Mouse (Mus musculus) CH12F3 (cell line): Measurements from ENCODE around the gene Map2k2.

ENCODE experiments used
- in situ Hi-C: fragments of 300-500 bp; cut with MboI; formaldehyde crosslinking; loops from 2 replicates; pipeline ENCODE4 v1.14.3; 2020; ENCODE audit warnings: low sequenced_read_pairs

Map2k2 gene

DNA sequence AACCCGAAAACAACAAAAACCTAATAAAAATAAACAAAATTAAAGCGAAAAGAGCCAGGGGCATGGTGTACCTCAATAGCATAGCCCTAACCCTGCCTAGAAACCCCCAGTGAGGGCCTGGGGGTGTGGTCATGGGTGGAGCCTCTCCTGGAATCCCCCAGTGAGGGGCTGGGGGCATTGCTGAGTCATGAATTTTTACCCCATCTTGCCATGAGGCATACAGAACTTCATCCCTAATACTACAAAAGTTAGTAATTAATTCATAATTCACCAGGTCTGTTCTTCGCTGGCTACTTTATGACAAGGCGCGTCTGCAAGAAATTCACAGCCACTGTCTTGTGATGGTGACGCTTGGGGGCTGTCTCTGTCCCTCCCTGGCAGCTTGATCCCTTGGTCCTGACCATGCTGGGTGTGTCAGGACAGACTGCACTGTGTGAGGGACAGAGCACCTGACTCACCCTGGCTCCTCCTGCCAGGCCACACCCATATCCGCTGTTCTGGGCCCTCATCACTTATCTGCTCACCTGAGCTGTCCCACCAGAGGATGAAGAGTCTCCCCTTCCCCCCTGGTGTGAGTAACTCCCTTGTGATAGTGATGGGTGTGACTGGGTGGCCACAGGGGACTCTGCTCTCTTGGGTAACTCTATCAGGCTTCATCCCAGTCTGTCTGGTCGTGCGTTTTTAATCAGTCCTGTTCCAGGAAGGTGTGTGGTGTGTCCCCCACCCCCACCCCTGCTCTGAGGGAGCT is 10.6 kb upstream of the Map2k2 start:
- in situ Hi-C loops: no loop called here

DNA sequence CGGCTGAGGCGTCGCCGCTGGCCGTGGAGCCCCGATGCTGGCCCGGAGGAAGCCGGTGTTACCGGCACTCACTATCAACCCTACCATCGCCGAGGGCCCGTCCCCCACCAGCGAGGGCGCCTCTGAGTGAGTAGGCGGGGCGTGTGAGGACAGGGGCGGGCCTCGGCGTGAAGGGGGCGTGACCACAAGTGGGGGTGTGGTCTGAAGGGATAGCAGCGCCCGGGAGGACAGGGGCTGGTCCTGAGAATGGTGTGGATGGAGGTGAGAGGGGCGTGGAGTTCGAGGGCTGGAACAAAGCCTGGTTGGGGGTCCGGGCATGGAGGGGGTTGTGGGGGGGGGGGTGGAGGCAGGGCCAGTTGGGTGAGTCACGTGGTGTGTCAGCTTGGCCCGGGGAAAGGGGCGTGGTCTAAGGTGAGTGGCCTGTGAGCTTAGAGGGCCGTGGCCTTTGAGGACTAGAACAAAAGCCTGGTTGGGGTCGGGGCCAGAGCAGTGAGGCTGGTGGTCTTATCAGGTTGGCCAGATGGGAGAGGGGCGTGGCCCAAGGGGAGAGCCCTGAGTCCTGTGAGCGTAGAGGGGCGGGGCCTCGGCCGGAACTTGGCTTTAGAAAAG is 502 bp downstream of the Map2k2 start:
- in situ Hi-C loops: no loop called here

DNA sequence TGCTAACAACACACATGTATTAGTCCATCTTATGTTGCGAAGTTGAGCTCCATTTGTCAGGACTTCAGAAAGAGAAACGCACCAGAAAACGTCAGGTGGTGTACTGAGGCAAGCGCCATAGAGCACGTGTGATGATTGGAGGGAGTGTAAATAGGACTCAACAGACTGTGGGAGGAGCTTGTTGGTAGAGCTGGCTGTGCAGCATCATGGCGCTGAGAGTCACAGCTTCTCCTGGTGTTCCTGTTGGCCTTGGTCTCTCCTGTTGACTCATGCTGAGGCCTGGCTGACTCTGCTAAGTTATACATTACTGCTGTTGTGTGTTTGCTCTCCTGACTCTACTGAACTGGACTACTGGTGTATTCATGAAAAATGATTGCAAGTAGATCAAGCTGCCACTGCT is 7.2 kb downstream of the Map2k2 start:
- in situ Hi-C loops: no loop called here

DNA sequence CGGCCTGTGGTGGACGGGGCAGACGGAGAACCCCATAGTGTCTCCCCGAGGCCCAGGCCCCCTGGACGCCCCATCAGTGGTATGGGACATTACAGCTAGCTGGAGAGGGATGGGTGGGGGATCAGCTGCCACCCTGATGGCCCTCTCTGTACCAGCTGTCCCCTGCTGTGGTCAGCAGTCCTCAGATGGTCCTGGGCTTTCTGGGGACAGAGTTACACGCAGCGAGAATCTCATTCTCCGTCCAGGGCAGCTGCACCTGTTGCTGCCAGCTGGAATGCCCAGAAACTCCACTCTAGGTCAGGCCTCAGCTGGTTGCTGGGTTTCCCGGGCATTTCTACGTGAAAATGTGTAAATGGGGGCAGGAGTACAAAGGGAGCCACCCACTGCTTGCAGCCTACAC is 13.9 kb downstream of the Map2k2 start:
- in situ Hi-C loops: no loop called here

DNA sequence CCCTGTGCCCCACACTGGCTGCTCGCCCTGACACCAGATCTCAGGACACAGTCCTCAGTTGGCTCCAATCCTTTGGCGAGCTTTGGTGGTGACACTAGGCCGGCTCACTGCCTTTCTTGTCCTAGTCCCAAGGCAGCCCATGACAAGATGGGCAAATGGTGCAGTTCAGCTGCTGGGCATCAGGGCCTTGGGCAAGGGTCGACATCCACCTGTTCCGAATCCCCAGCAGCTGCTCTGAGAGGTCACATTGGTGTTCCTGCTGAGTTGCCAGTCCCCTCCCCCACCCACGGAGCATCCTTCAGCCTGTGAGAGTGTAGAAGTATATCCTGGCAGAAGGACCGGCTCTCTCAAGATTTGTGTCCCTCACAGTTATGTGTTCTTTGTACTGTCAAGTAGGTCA is 14.9 kb downstream of the Map2k2 start:
- in situ Hi-C loops: no loop called here

DNA sequence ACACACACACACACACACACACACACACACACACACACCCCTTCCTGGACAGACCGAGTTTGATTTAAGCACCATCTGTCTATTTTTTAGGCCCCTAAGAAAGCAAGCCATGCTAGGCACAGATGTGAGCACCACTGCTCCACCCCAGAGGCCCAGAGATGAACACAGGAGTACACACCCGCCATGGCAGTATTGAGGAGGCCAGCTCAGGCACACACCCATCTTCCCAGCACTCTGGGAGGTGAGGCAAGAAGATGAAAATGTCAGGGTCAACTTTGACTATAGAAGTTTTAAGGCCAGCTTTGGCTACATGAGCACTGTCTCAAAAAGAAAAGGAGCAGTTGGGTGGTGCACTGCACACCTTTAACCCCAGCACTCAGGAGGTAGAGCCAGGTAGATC is 17.2 kb downstream of the Map2k2 start:
- in situ Hi-C loops: no loop called here

DNA sequence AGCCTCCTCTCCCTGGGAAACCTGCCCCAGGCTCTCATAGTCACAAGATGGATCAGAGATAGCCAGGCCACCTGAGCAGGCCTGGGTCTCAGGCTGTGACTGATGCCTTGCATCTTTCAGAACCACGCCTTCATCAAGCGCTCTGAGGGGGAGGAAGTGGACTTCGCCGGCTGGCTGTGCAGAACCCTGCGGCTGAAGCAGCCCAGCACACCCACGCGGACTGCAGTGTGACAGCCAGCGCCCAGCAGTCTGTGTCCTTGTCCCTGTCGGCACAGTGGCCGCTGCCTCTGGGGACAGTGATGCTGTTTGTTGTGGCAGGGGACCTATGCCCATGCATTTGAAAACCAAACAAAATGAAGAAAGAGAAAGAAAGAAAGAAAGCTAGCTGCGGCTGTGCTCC is 17.8 kb downstream of the Map2k2 start:
- in situ Hi-C loops: no loop called here

DNA sequence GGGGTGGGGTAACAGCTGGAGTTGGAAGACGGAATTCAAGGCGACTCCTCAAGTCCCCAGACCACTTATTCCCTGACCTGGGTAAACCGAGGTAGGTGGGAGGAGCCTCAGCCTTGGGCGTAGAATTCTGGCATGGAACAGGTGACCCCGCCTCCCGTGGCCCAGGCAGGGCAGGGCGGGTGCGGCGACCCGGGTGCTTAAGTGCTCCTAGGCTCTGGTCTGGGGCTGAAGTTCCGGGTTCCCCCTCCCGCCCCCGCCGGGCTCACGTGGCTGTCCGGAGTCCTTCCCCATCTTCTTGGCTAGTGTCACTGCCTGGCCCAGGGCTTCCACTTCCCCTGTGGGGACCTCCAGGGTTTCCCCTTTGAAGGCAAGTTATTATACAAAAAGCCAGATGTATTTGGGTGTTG is 28.5 kb downstream of the Map2k2 start:
- in situ Hi-C loops: no loop called here

DNA sequence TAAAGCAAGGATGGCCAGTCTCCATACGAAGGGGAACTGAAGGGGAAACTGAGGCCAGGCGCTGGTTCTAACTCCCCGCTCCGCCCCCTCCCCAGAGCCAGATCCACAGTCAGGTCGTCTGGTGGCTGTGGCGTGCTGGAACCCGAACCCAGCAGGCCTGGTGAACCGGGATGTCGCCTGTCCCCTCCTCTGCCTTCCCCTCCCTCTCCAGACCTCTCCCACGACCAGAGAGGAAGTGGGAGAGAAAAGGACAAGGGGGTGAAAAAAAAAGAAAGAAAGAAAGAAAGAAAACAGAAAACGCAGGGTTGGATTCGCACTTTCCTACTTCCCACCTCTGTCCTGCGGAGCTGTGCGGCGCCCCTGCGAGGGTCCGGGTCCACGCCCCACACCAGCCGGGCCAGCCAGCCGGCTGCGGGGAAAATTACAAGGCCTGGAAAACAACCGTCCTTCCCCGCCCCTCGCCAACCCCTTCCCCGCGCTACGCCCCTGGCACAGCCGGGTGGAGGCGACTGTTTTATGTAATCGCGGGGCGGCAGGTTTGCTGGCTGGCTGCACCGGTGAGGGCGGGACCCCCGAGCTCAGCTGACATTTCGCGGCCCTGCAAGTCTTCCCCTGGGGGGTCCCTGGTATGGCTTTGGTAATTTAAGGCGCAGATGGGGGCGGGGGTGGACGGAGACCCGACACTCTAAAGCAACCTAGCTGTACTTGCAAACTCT is 29.4 kb downstream of the Map2k2 start, which contains the start of gene Zbtb7a:
TSS of gene Zbtb7a (plus strand) at position 255 of the 716 bp plus-strand sequence.
- in situ Hi-C loops: no loop called here

DNA sequence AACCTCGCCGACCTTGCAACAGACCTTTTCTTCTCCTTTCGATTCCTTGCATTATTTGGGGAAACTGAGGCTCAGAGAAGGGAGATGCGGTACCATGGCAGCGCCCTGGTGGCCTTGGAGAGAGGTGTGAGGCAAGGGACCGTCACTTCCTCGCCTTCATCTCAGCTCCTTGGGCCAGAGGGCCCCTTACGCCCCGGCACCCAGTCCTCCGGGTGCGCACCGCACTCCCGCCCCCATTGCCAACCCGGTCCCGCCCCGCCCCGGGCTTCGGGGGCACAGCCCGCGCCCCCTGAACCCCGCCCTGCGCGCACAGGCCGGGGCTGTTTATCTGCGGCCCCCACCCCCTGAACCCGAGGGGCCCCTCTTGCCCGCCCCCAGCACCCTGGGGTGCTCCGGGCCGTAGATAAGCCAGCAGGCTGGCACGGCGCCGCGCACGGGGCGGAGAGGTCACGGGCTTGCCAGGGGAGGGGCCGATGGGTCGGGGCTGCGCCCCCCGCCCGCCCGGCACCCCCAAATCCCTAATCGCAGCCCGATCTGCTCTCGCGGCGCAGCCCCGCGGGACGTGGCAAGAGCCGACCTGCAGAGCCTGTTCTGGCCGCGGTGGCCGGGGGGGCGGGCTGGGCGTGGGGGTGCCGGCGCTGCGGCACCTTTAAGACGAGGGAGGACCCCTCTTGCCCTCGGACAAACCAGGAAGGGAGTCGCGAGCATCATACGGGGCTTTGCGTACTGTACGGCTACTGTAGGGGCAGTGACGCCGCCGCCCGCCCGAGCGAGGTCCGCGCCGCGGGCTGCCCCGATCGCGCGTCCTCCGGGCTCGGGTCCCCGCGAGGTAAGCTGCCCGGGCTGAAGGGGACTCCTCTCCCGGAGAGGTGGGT is 30.4 kb downstream of the Map2k2 start:
- in situ Hi-C loops: no loop called here

DNA sequence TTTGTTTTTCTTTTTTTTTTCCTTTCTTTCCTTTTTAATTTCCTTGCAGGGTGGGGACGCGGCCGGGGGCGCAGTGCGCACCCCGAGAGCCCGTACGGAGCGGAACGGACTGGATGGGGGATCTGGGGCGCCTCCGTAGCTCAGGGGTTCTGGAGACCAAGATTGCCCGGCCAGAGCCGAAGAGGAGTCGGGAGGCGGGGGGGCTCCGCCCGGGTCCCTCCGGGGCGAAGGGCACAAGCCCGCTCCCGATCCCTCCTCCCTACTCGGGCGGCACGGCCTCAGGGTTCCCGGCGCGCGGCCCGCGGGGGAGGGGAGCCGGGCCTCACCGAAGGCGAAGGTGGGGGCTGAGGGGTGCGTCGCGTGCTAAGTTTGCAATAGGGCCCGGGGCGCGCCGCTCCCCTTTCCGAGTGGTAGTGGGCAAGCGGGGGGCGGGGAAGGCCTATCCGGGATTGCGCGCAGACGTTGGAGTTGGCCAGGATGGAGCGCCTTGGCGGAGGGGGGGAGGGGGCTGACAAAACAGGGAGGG is 31.1 kb downstream of the Map2k2 start:
- in situ Hi-C loops: no loop called here

DNA sequence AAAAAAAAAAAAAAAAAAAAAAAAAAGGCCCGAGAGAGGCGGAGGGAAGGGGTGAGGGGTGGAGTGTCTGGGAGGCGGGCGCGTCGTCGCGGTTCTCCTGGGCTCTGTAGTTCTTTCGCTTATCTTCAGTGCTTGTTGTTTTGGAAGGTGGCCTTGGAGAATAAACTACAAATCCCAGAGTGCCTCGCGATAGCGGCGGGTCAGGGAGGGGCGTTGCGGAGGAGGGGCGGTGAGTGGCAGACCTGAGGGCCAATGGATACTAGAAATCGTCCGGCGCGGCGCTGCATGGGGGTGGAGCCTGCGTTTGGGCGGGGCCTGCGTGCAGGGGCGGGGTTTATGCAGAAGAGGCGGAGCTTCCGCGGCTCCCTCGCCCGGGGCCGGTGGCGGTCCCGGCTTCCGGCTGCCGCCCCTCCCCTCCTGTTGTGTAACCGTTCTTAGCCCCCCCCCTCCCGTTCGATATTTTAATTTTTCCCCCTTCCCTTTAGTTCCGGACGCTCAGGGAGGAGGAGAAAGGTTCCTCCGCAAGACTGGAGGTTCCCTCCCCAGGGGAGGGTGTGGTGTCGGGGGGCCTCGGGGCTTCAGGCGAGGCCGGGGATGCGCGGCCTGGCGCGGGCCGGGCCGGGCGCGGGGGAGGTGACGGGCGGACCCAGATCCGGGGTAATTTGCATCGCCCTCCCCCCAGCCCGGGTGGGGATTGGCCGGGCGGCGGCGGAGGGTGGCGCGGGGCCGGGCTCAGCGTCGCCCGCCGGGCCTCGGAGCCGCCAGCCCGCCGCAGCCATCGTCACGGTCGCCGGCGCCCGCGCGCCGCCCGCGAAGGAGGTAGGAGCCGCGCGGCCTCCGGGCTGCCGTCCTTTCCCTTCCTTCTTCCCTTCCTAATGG is 31.8 kb downstream of the Map2k2 start:
- in situ Hi-C loops: no loop called here

DNA sequence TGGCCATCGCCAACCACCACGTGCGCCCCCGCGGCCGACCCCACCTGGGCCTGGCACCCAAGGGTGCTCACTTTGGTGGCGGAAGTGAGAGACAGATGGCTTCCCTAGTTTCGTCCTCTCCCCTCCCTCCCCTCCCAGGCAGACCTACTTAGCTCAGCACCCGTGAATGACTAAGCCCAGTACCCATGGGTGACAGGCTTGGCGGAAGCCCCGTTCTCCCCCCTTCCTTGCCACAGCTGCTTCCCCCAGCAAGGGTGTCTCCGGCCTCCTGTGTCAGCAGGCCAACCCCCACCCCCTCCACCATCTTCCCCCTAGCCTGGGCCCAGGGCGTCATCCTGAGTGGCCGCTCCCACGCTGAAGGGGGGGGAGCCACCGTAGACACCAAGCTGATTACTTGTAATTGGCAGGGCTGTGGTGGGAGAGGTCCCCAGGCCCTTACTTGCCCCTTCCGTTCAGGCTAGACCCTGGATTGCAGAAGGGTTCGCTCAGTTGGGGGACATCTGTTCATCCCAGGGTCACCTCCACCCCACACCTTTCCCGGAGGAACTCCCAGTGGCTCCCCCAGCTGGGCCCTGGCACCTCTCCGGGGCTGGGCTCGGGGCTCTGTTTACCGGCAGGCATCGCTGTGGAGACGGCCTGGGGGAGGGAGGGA is 32.5 kb downstream of the Map2k2 start:
- in situ Hi-C loops: no loop called here

DNA sequence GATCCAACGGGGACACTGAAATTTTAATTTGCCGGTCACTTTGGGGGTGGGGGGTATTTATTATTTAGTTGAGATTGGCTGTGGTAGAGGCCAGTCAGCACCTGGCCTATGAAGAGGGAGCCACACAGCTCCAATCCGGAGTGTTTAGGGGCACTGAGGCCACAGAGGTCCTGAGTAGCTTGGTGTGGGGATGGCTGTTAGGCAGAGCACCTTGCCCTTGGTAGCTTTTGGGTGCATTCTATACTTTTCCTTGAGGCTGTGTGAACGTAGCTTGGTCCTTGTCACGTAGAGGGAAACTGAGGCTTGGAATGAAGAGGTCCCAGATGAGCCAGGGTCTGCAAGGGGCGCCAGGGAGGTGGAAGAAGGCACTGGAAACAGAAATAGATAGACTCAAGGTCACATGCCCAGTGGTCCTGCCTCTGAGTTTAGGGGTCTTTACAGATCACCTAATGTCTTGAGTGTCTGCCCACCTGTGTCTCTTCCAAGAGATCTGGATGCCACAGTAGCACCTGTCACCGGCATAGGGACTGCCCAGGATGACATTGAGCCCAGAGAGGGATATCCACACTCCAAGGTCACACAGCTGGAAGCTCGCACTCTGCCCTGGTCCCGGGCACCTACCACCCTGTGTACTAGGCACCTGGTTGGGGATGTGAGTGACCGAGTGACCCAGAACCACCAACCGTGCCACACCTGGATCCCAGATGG is 33.3 kb downstream of the Map2k2 start:
- in situ Hi-C loops: no loop called here

DNA sequence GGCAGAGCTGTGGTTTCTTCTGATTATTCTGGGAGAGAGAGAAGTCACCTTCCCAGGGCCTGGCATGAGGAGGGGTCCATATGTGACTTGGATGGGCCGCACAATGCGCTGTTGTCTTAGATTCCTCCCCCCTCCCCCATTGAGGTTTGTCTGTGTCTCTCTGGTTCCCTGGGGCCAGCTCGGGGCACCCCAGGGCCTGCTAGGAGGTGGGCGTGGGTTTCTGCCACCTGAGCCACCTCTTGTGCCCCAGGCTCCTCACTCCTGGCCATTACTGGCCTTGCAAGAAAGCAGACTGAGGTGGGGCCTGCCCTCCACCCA is 33.8 kb downstream of the Map2k2 start:
- in situ Hi-C loops: no loop called here

DNA sequence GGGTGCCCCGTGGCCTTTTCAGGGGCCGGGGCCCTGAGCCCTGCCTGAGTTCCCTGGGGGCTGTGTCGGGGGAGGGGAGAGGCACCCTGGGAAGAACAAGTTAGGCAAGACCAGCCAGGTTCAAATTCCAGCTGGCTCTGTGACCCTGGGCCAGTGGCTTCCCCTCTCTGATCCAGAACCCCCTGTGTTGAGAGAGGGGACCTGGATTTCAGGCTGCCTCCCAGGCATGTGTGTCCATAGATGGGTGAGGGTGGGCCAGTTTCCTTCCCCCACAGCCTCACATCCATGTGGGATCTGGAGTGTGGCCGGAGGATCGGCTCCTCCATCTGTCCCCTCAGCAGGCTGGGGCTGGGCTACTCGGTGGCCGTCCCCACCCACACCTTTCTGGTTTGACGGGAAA is 34.3 kb downstream of the Map2k2 start:
- in situ Hi-C loops: no loop called here

DNA sequence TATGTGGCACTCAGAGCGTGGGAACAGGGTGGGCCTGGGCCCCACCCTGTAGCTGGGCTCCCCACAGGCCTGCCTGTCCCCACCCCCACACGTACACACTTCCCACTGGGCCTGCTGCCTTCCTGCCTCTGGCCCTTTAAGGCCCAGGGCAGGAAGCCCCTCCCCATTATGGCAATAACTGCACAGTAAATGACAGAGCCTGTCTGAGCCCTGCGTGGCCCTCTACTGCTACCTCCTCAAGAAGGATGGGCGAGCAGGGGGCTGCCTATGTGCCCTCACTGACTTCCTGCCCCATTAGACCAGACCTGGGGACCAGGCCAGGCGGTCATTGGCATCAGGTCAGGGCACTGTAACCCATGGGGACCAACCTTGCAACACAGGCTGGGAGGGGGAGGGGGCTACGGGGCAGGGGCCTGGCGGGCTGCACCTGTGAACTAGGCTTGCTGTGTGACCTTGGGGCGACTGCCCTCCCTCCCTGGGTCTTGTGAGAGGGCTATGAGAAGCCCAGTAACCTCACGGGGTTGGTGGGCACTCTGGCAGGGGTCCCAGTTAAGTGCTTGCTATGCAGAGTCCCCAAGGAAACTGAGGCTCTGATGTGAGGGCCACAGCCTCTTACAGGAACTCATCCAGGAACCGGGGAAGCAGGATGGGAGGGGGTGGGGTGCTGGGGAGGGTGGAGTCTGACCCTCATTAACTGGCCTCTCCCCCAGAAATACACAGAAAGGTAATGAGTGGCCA is 35.2 kb downstream of the Map2k2 start:
- in situ Hi-C loops: no loop called here

DNA sequence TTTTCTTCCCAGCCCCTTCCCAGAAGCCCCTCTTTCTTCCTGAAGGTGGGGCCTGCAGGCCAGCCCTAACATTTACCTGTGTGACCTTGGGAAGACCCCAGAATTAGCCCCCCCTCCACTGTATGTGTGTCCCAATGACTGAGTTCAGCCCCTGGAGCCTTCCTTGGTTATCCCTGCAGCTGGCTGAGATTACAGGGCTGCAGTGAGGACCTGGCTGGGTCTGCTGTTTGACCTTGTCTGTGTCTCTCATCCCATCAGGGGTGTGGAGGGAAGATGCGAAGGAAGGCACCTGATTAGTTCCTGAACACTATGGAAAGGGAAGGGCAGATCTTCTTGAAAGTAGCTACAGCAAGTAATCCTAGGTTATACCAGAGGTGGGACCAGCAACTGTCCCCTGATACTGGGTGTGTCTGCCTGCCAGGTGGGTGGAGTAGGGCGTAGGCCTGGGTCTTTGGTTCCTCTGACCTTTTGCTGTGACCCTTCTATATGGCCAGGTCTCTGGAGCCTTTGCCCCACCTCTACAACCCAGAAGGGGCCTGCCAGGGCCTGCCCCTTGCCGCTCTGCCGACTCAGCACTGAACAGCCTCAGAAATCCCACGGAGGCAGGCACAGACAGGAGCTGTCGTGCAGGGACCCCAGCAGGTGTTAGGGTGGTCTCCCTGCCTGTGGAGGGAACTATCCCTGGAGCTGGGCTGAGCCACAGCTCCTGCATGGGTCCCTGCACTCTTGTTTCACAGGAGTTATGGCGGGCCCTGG is 35.9 kb downstream of the Map2k2 start:
- in situ Hi-C loops: no loop called here
